23 mouse cellular contexts compared by ENCODE assay signal in genomic region chr7:72972397-72972796, GRCm38 (mm10).
DNase-seq lines count a peak whose midpoint lies in the region; ATAC-seq lines count a peak whose summit lies in the region.
"Had no signal": no experiment of that assay in that cellular context is flagged by ENCODE, and none has a peak within 500 bp of the region (broad histone marks: within the 10 kb centered on the region; RNA-seq: fewer than 3 reads in every experiment).

No protein-coding gene starts in this region.

- H3K27ac ChIP-seq in heart, embryonic 14.5 days (replicated peaks in 1 of 2; ENCODE audit: control insufficient read depth in 1 of 2, insufficient read depth in 1 of 2, low read depth in 2 of 2, low read length in 2 of 2): peak overlapping the region; percentile 16 to 20; a peak in 2 of 4 replicates
- H3K27ac ChIP-seq in intestine, embryonic 16.5 days (ENCODE audit: low read length): no peak overlapping the region
- H3K27ac ChIP-seq: embryonic facial prominence, embryonic 15.5 days; hindbrain, embryonic 12.5 days; limb, embryonic 13.5 days; liver, embryonic 15.5 days had no signal

- 0 out of 2 replicates have a peak, but pooled peaks have one; percentile 54 for ATAC-seq in heart, embryonic 14.5 days (ENCODE audit: insufficient number of reproducible peaks, insufficient read depth, low FRiP score, low read depth)
- peak; percentile 36; the same call in 1 of the 2 replicates for ATAC-seq in intestine, embryonic 16.5 days
- ATAC-seq in megakaryocyte, adult 5-6 weeks (ENCODE audit: poor library complexity, severe bottlenecking): no peak
- ATAC-seq: activated CD4-positive, CD25-positive, alpha-beta regulatory T cell, adult 4 months; forebrain, embryonic 16.5 days; inflammation-experienced regulatory T-cells, adult 6 months had no signal

- intact Hi-C loops in heart, postnatal 25 days (cut with DNase I): no loop called here

- no peaks in the 10 kb centered on the region for H3K9me3 ChIP-seq in heart, embryonic 14.5 days (ENCODE audit: control insufficient read depth, low read length)
- H3K9me3 ChIP-seq in intestine, embryonic 16.5 days (ENCODE audit: control insufficient read depth, low read length): no peaks in the 10 kb centered on the region
- H3K9me3 ChIP-seq: embryonic facial prominence, embryonic 15.5 days; hindbrain, embryonic 12.5 days; limb, embryonic 13.5 days; liver, embryonic 15.5 days had no signal

- H3K4me2 ChIP-seq in heart, embryonic 14.5 days (ENCODE audit: low read length): no peak overlapping the region
- H3K4me2 ChIP-seq in intestine, embryonic 16.5 days (ENCODE audit: low read depth, low read length): no peak overlapping the region
- H3K4me2 ChIP-seq: embryonic facial prominence, embryonic 15.5 days; hindbrain, embryonic 12.5 days; limb, embryonic 13.5 days; liver, embryonic 15.5 days had no signal

- no peak overlapping the region for H3K9ac ChIP-seq in heart, embryonic 14.5 days (ENCODE audit: low read length)
- no peak overlapping the region for H3K9ac ChIP-seq in intestine, embryonic 16.5 days (ENCODE audit: low read depth, low read length)
- H3K9ac ChIP-seq: embryonic facial prominence, embryonic 15.5 days; hindbrain, embryonic 12.5 days; limb, embryonic 13.5 days; liver, embryonic 15.5 days had no signal

- H3K4me1 ChIP-seq in heart, embryonic 14.5 days (ENCODE audit: control insufficient read depth in 2 of 2, insufficient read depth in 2 of 2, low read length in 2 of 2): peaks cover 6 to 12% of the 10 kb centered on the region in 2 experiments
- H3K4me1 ChIP-seq in intestine, embryonic 16.5 days (ENCODE audit: control insufficient read depth, insufficient read depth, low read length): no peaks in the 10 kb centered on the region
- H3K4me1 ChIP-seq: embryonic facial prominence, embryonic 15.5 days; hindbrain, embryonic 12.5 days; limb, embryonic 13.5 days; liver, embryonic 15.5 days had no signal

- H3K36me3 ChIP-seq in heart, embryonic 14.5 days (ENCODE audit: control insufficient read depth, insufficient read depth, low read length): no peaks in the 10 kb centered on the region
- no peaks in the 10 kb centered on the region for H3K36me3 ChIP-seq in intestine, embryonic 16.5 days (ENCODE audit: control insufficient read depth, insufficient read depth, low read length)
- H3K36me3 ChIP-seq: embryonic facial prominence, embryonic 15.5 days; G1E; hindbrain, embryonic 12.5 days; limb, embryonic 13.5 days; liver, embryonic 15.5 days had no signal

- H3K27me3 ChIP-seq in heart, embryonic 14.5 days (ENCODE audit: control insufficient read depth, insufficient read depth, low read length): no peaks in the 10 kb centered on the region
- H3K27me3 ChIP-seq in intestine, embryonic 16.5 days (replicated peaks; ENCODE audit: control insufficient read depth, insufficient read depth, low read length): no peaks in the 10 kb centered on the region
- H3K27me3 ChIP-seq: embryonic facial prominence, embryonic 15.5 days; hindbrain, embryonic 12.5 days; limb, embryonic 13.5 days; liver, embryonic 15.5 days had no signal

- H3K4me3 ChIP-seq in heart, embryonic 14.5 days (ENCODE audit: control insufficient read depth in 1 of 2, insufficient read depth in 1 of 2, low read depth in 1 of 2, low read length in 2 of 2): no peak overlapping the region
- no peak overlapping the region for H3K4me3 ChIP-seq in intestine, embryonic 16.5 days (ENCODE audit: low read length)
- H3K4me3 ChIP-seq: embryonic facial prominence, embryonic 15.5 days; hindbrain, embryonic 12.5 days; limb, embryonic 13.5 days; liver, embryonic 15.5 days had no signal

- WGBS in heart, embryonic 14.5 days: 8% methylated on average over 7 of the region's 7 CpGs
- 55% methylated on average over 7 of the region's 7 CpGs for WGBS in intestine, embryonic 16.5 days

- peak; percentile 89 for DNase-seq in heart, adult 11 months
- DNase-seq in heart, postnatal 25 days (ENCODE audit: low spot score): no peak
- DNase-seq in adipocyte (ENCODE audit: low spot score): peak; percentile 11
- DNase-seq in kidney, adult 9 months: no peak
- DNase-seq in right cerebral cortex, adult 18-20 months: no peak
- DNase-seq: adrenal gland, postnatal 25 days; cerebellum, adult 18-20 months; cerebellum, postnatal 36 days; gastrocnemius, postnatal 36 days; lung, postnatal 10 days; right cerebral cortex, postnatal 4 days; thymus, postnatal 25 days had no signal

Comparison
In these comparisons a context has a peak if more than half of its experiments do, and no peak if none do; other contexts are left out.
1. DNase-seq: peak in heart, adult 11 months (single experiment) and adipocyte (single experiment); none in heart, postnatal 25 days (single experiment), kidney, adult 9 months (single experiment) and right cerebral cortex, adult 18-20 months (single experiment).